12 mouse cellular contexts compared by ENCODE assay signal in the genomic region with DNA sequence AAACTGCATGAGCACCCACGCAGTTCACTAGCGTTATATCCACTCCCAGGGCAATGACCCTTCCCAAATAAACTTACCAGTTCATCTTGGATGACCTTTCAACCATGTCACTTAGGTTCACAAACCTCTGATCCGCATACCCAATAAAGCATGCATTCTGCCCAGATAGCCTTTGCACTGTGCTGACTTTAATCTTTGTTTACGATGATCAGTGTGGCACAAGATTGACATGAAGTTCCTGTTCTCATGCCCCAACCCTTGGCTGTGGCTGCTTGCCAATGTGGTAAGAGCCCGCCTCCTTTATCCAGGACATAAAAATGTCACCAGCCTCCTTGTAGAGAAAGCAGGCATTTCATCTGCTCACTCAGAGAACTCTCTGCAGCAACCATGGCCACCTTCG. TPM values are rescaled to one million over a fixed set of nuclear protein-coding genes. Genes with fewer than 3 reads are reported as not detected.
DNase-seq lines count a peak whose midpoint lies in the region; ATAC-seq and TF ChIP-seq lines count a peak whose summit lies in the region.
"Had no signal": no experiment of that assay in that cellular context is flagged by ENCODE, and none has a peak within 500 bp of the region (broad histone marks: within the 10 kb centered on the region; RNA-seq: fewer than 3 reads in every experiment).

Gene Akr1b7, plus strand, starts transcription at position 312 of the 400 bp plus-strand sequence.

- intact Hi-C loops in heart, postnatal 10 days (cut with DNase I): no loop called here
- intact Hi-C loops in heart, adult 2 months (cut with DNase I): no loop called here

- DNase-seq in heart, postnatal 10 days: peak; percentile 6 to 14
- DNase-seq in heart, adult 2 months: no peak
- DNase-seq in 416B (ENCODE audit: low read depth): peak; percentile 43
- peak; percentile 14 to 52 for DNase-seq in adrenal gland, postnatal 4 days (ENCODE audit: low spot score in 2 of 2)
- DNase-seq in kidney, postnatal 25 days: peak; percentile 47 to 51
- no peak for DNase-seq in left cerebral cortex, adult 18-20 months (ENCODE audit: low spot score in 2 of 2)
- DNase-seq in embryonic facial prominence, embryonic 10.5 days (ENCODE audit: low spot score): no peak
- DNase-seq: cerebellum, adult 8-10 months had no signal

- no peaks in the 10 kb centered on the region for H3K4me1 ChIP-seq in heart, adult 2 months (ENCODE audit: control insufficient read depth, insufficient read depth, low read length)
- no peaks in the 10 kb centered on the region for H3K4me1 ChIP-seq in embryonic facial prominence, embryonic 10.5 days
- H3K4me1 ChIP-seq: hindbrain, embryonic 12.5 days had no signal

- TF ChIP-seq CTCF in heart, adult 2 months (IDR thresholded peaks at IDR 0.05): no peak

- no peaks in the 10 kb centered on the region for H3K36me3 ChIP-seq in heart, adult 2 months (ENCODE audit: control insufficient read depth, insufficient read depth, low read length)
- H3K36me3 ChIP-seq in embryonic facial prominence, embryonic 10.5 days (replicated peaks): no peaks in the 10 kb centered on the region
- H3K36me3 ChIP-seq: hindbrain, embryonic 12.5 days had no signal

- no peak within 1 kb of the TSS for H3K27ac ChIP-seq in heart, adult 2 months
- no peak within 1 kb of the TSS for H3K27ac ChIP-seq in embryonic facial prominence, embryonic 10.5 days (replicated peaks)
- H3K27ac ChIP-seq: hindbrain, embryonic 12.5 days had no signal

- ATAC-seq in megakaryocyte, adult 5-6 weeks (ENCODE audit: poor library complexity, severe bottlenecking): no peak

- no peaks in the 10 kb centered on the region for H3K27me3 ChIP-seq in heart, adult 2 months (ENCODE audit: control insufficient read depth, insufficient read depth, low read length)
- H3K27me3 ChIP-seq in embryonic facial prominence, embryonic 10.5 days (replicated peaks; ENCODE audit: low read depth, poor library complexity, severe bottlenecking): no peaks in the 10 kb centered on the region
- H3K27me3 ChIP-seq: hindbrain, embryonic 12.5 days had no signal

- H3K9ac ChIP-seq in heart, adult 2 months (ENCODE audit: low read depth, low read length): no peak within 1 kb of the TSS
- H3K9ac ChIP-seq: hindbrain, embryonic 12.5 days had no signal

- no peaks in the 10 kb centered on the region for H3K9me3 ChIP-seq in embryonic facial prominence, embryonic 10.5 days
- H3K9me3 ChIP-seq: hindbrain, embryonic 12.5 days had no signal

- no peaks in the 10 kb centered on the region for H3K79me2 ChIP-seq in heart, adult 2 months (replicated peaks; ENCODE audit: control insufficient read depth, insufficient read depth, low read length)

- TF ChIP-seq POLR2A in heart, adult 2 months (IDR thresholded peaks at IDR 0.05; ENCODE audit: insufficient read depth, low read depth, low read length): no peak

- TF ChIP-seq EP300 in heart, adult 2 months (IDR thresholded peaks at IDR 0.05; ENCODE audit: insufficient read depth, low read depth, low read length): no peak

- H3K4me3 ChIP-seq in heart, adult 2 months: no peak within 1 kb of the TSS
- no peak within 1 kb of the TSS for H3K4me3 ChIP-seq in embryonic facial prominence, embryonic 10.5 days
- H3K4me3 ChIP-seq: hindbrain, embryonic 12.5 days had no signal

- WGBS in heart, adult 2 months: 50% methylated on average over 6 of the region's 6 CpGs
- 84% methylated on average over 6 of the region's 6 CpGs for WGBS in embryonic facial prominence, embryonic 10.5 days

RNA-seq across cellular contexts. Expression of gene Akr1b7, which starts in this region (rescaled TPM):
- total RNA-seq in heart, postnatal 10 days (2021): not detected
- not detected for total RNA-seq in heart, adult 2 months (2021)
- not detected in 2 replicates for polyA plus RNA-seq in heart, adult 2 months (2012; rRNA removed)
- total RNA-seq in adrenal gland, postnatal 4 days (2021): 100 to 1,000 TPM; 195 to 242 TPM
- total RNA-seq in left cerebral cortex, adult 18-20 months (2021): not detected
- total RNA-seq in megakaryocyte, adult 5-6 weeks (2015): not detected in 2 replicates
- total RNA-seq in megakaryocyte, adult 5-6 weeks (2017): not detected in 2 replicates
- polyA plus RNA-seq in embryonic facial prominence, embryonic 10.5 days (2016; fragmentation: Nextera tagmentation; extraction: Ambion mirVana): not detected in 2 replicates
- total RNA-seq: gastrocnemius, adult 18-20 months had no signal
- polyA plus RNA-seq: embryonic facial prominence, embryonic 14.5 days had no signal

Comparison
In these comparisons a context has a peak if more than half of its experiments do, and no peak if none do; other contexts are left out.
1. RNA of gene Akr1b7 (total RNA-seq): 195 to 242 TPM in adrenal gland, postnatal 4 days; not detected in left cerebral cortex, adult 18-20 months, not detected in heart, adult 2 months, not detected in heart, postnatal 10 days and not detected in megakaryocyte, adult 5-6 weeks; every median in the first group is over 100 times any median in the second.
2. Peak in DNase-seq in heart, postnatal 10 days; RNA of the gene not detected or under 1 TPM.
3. DNase-seq: peak in 416B (single experiment), adrenal gland, postnatal 4 days (2 of 2) and kidney, postnatal 25 days (2 of 2); none in heart, adult 2 months (0 of 2), left cerebral cortex, adult 18-20 months (0 of 2) and embryonic facial prominence, embryonic 10.5 days (single experiment).